Mouse (Mus musculus) limb, embryonic 10.5 days (tissue): ENCODE data around the gene Gm1604a. TPM values are rescaled to one million over a fixed set of nuclear protein-coding genes. Genes with fewer than 3 reads are reported as not detected.
"Not testable (repeated sequence)": the region's sequence is repeated elsewhere in the genome, so short reads cannot be mapped to it uniquely, and the experiment has no call there.

Experiments used
- DNase-seq: peaks from one replicate; pipeline ENCODE4 v3.0.0-alpha.2; 2017; ENCODE audit warnings: low spot score
- H3K27ac ChIP-seq: fragments of 300-500 bp; sonication (generic); 2 replicates; pipeline ENCODE4 v1.5.1; 2016; ENCODE audit warnings: mild to moderate bottlenecking
- H3K27me3 ChIP-seq: fragments of 300-500 bp; sonication (generic); 2 replicates; pipeline ENCODE4 v1.6.1; 2016; ENCODE audit warnings: low read depth, mild to moderate bottlenecking; ENCODE audit not compliant: poor library complexity, severe bottlenecking
- H3K36me3 ChIP-seq: fragments of 300-500 bp; sonication (generic); 2 replicates; pipeline ENCODE4 v1.6.1; 2016; ENCODE audit warnings: mild to moderate bottlenecking, moderate library complexity
- H3K4me1 ChIP-seq: fragments of 300-500 bp; sonication (generic); 2 replicates; pipeline ENCODE4 v1.6.1; 2016
- H3K4me3 ChIP-seq: fragments of 300-500 bp; sonication (generic); 2 replicates; pipeline ENCODE4 v1.5.1; 2016; ENCODE audit warnings: mild to moderate bottlenecking, moderate library complexity
- H3K9me3 ChIP-seq: fragments of 300-500 bp; sonication (generic); replicated peaks from 2 replicates; pipeline ENCODE4 v1.6.1; 2016; ENCODE audit warnings: mild to moderate bottlenecking
- WGBS: fragments of 180-500 bp; shearing (Covaris S2); methylation state at CpG from one replicate; pipeline ENCODE4 v1.1.7; 2016; 5-methylcytosine and 5-hydroxymethylcytosine counted together
- polyA plus RNA-seq: library from polyadenylated mRNA; unstranded; fragments of >200 nt; fragmentation: Nextera tagmentation; extraction: Ambion mirVana; gene quantifications from 2 replicates; pipeline ENCODE4 v1.2.1, GENCODE M21; 2016

Gm1604a gene
- polyA plus RNA-seq, 1 experiment from 2014 or later, result not detected

DNA sequence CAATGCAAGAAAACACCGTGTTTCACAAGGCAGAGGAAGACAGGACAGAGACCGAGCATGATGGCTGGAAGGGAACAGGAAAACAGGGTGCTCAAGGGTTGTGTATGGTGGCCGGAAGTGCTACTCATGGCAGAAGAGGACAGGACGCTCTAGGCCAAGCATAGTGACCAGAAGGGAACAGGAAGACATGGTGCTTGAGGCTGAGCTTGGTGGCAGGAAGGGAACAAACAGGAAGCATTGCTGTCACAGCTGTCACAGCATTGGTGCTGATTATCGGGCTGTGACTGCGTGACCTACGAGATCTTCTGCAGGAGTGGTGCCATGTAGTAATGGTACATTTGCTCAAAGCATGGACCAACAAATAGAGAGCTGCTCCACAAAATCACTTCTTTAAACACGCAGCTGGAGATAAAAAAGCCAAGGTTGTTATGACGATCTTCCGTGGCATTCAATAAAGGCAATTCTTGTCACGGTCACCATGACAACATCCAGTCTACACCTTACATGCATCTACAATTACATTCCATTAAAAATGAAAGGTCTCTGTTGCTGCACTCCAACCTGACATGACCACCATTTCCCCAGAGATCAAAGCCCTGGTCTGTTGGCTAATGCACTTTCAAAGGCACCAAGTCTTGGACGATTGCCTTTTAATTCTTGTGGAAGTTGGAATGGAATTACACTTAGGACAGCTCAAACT is 60.3 kb downstream of the Gm1604a start:
- H3K4me1 ChIP-seq, H3K4me3 ChIP-seq, DNase-seq, H3K27me3 ChIP-seq, H3K27ac ChIP-seq, H3K9me3 ChIP-seq, H3K36me3 ChIP-seq: not testable (repeated sequence)
- WGBS, result no CpG with 5 or more reads among the region's 12 CpGs

- WGBS, result 64% methylated on average over 6 of the region's 8 CpGs
- H3K4me3 ChIP-seq, H3K36me3 ChIP-seq, H3K27me3 ChIP-seq, H3K4me1 ChIP-seq, H3K9me3 ChIP-seq, H3K27ac ChIP-seq: not testable (repeated sequence)
- peak; percentile 30 for DNase-seq
These were observed 61.5 kb downstream of the Gm1604a start for GRCm38 (mm10) chr17:7086836-7087235.

DNA sequence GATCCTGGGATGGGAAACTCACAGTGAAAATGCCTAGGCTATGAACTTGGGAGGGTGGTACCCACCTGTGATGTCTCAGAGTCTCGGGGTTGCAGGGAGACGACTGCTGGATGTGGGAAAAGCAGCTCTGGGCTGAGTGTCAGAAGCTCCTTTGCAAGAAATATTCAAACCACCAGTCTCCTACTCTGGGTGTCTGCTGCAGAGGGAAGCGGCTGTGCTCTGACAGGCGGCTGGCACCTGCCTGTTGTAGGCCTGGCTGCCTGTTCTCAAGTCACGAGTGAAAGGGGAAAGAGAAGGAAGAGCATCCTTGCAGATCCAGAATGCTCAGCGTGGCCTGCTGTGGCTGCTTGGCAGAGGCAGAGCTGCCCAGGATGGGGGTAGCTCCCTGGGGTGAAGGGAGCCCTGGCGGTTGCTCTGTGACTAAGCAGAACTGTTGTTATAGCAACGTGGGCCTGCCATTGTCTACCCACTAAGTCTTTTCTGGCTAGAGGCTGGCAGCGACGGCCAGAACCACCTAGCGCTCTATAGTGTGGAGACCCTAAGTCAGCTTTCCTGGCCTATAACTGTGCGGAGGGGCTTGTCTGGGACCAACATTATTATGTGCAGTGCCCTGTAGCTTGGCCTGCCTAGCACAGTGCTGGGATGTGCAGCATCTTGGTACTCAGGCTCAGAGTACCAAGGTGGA is 72.6 kb downstream of the Gm1604a start:
- H3K4me3 ChIP-seq, H3K9me3 ChIP-seq, H3K27ac ChIP-seq, DNase-seq, H3K36me3 ChIP-seq, H3K27me3 ChIP-seq, H3K4me1 ChIP-seq: not testable (repeated sequence)
- WGBS, result no CpG with 5 or more reads among the region's 12 CpGs

DNA sequence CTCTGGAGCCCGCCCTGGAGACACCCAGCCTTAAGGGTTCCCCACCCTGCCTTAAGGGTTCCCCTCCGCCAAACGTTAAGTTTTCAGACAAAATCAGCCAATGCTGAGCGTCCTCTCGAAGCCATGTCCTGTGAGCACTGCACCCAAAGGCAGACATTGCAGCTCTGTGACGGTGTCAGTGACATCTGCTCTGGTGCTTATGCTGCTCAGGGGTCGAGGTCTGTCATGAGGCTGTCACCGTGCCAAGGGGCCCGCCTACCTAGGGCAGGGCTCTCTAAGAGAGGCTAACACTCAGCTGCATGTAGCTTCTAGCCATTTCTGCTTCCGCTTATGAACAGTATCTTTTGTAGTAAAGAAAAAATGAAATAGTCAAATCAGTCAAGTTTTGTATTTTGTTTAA is 73.7 kb downstream of the Gm1604a start:
- DNase-seq, H3K9me3 ChIP-seq, H3K27me3 ChIP-seq, H3K4me1 ChIP-seq, H3K27ac ChIP-seq, H3K4me3 ChIP-seq, H3K36me3 ChIP-seq: not testable (repeated sequence)
- WGBS, result 79% methylated on average over 3 of the region's 10 CpGs

- H3K9me3 ChIP-seq, H3K27ac ChIP-seq, H3K4me1 ChIP-seq, DNase-seq, H3K27me3 ChIP-seq, H3K4me3 ChIP-seq, H3K36me3 ChIP-seq: not testable (repeated sequence)
- no CpG with 5 or more reads among the region's 7 CpGs for WGBS
These were observed 77.6 kb downstream of the Gm1604a start for GRCm38 (mm10) chr17:7102945-7103344.

DNA sequence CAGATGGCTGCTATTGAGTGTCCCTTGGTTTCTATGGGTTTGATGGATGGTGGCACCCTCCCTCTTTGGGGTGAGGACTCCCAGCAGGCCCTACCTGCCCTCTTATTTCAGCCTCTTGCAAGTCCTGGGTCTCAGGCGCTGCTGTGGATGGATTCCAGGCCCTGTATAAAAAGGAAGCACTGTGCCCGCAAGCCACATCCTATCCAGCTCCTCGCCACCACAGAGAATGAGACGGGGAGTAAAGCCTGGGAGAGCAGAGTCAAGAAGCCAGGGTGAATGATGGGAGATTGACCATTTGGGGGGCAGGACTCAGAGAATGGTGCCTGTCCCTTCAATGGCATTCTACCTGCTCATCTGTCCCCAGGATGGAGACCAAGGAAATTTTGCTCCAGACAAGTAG is 86.3 kb downstream of the Gm1604a start:
- not testable (repeated sequence) for H3K36me3 ChIP-seq, H3K4me3 ChIP-seq, H3K27ac ChIP-seq, DNase-seq, H3K4me1 ChIP-seq, H3K27me3 ChIP-seq, H3K9me3 ChIP-seq
- WGBS, result 88% methylated on average over 4 of the region's 4 CpGs

DNA sequence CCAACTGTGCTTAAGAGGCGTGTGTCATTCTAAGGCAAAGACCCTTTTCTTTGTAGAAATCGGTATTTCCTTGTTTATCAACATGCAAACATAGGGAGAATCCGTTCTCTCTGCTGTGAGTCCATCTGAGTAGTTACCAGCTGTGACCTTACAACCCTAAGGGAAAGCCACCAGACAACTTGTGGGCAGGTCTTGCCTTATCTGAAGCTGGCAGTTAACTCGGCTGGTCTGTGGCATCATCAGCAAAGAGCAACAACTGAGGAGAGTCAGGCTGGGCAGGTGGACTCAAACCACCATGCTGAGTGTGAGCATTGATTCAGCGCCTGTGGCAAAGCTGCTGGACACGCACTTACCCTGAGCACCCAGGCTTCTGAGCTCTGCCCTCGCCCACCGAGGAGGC is 90.9 kb downstream of the Gm1604a start:
- H3K27me3 ChIP-seq, H3K4me1 ChIP-seq, H3K9me3 ChIP-seq, DNase-seq, H3K27ac ChIP-seq, H3K4me3 ChIP-seq, H3K36me3 ChIP-seq: not testable (repeated sequence)
- WGBS, result 85% methylated on average over 7 of the region's 8 CpGs

GRCm38 (mm10) chr17:7120835-7121234 is 95.5 kb downstream of the Gm1604a start:
- H3K9me3 ChIP-seq, H3K27ac ChIP-seq, H3K27me3 ChIP-seq, H3K4me1 ChIP-seq, DNase-seq, H3K4me3 ChIP-seq, H3K36me3 ChIP-seq: not testable (repeated sequence)
- WGBS, result 94% methylated on average over 3 of the region's 3 CpGs

- not testable (repeated sequence) for H3K9me3 ChIP-seq, DNase-seq, H3K36me3 ChIP-seq, H3K4me3 ChIP-seq, H3K4me1 ChIP-seq, H3K27me3 ChIP-seq, H3K27ac ChIP-seq
- WGBS, result 89% methylated on average over 11 of the region's 11 CpGs
These were observed 97.2 kb downstream of the Gm1604a start for GRCm38 (mm10) chr17:7122554-7122953.

DNA sequence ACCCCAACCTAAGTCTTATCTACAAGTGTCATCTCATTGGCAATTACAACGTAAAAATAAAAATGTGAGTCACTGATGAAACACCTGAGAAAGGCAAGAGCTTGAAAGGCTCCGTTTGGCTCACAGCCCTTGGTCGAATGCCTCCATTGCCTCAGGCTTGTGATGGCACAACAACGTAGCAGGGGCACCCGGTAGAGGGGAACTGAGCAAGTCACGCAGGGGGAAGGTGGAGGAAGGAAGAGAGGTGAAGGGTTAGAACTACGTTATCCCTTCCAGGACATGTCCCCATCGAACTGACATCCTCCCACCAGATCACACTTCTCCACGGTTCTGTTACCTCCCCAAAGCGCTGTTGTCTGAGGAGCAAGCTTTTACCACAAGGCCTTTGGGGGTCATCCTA is 101.1 kb downstream of the Gm1604a start:
- not testable (repeated sequence) for DNase-seq, H3K27me3 ChIP-seq, H3K27ac ChIP-seq, H3K36me3 ChIP-seq, H3K4me1 ChIP-seq, H3K4me3 ChIP-seq, H3K9me3 ChIP-seq
- WGBS, result 72% methylated on average over 9 of the region's 10 CpGs

- no CpG with 5 or more reads among the region's 7 CpGs for WGBS
- not testable (repeated sequence) for DNase-seq, H3K4me1 ChIP-seq, H3K36me3 ChIP-seq, H3K4me3 ChIP-seq, H3K9me3 ChIP-seq, H3K27ac ChIP-seq, H3K27me3 ChIP-seq
These were observed 108.6 kb downstream of the Gm1604a start for GRCm38 (mm10) chr17:7134002-7134401.

DNA sequence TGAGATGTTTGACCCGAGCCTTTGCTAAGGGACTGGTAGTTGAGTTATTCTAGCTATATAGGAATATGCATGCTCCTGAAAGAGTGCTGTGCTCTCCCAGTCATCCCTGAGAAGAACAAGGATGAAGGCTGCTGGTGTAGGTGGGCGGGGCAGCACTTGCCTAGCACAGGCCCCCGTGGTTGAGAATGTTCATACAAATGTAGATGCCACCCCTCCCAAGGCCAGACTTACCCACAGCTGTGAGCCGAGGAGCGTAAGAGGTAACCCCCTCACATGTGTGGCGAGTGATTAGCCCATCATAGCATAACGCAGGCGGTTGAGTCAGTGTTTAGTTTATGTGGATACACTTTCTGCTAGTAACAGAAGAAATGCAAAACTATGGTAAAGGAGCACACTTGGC is 109.9 kb downstream of the Gm1604a start:
- not testable (repeated sequence) for H3K9me3 ChIP-seq, H3K4me3 ChIP-seq, H3K36me3 ChIP-seq, DNase-seq, H3K4me1 ChIP-seq, H3K27me3 ChIP-seq, H3K27ac ChIP-seq
- WGBS, result 93% methylated on average over 7 of the region's 8 CpGs
